Mouse (Mus musculus): Measurements from ENCODE around the gene Mb21d2.

Gene Mb21d2

DNA sequence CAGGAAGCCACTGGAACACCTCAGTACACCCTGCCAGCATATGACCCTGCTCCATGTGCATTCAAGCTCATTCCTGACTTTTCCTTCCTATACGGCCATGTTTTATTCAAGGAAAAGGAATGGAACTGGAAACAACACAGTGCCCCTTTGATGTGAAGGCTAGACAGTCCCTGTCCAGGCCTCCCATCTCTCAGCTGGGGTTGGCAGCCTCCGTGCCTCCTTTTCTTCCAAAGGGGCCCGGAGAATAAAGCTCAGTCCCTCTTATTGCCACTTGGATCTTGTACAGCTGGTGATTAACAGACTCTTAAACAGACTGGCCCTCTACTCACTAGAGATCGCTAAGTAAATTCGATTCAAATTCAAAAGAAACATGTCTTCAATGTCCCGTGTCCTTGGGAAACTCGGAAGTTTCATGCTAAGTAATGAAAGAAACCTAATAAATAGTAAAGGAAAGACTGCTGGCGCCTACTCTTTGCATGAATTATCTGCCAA is 56.0 kb downstream of the Mb21d2 start:
- in situ Hi-C loops (cut with MboI; ENCODE audit: low pct_unique_long_range_greater_than_20kb in 1 of 2, low sequenced_read_pairs in 2 of 2, unreplicated experiment in 1 of 2) = no loop called here

DNA sequence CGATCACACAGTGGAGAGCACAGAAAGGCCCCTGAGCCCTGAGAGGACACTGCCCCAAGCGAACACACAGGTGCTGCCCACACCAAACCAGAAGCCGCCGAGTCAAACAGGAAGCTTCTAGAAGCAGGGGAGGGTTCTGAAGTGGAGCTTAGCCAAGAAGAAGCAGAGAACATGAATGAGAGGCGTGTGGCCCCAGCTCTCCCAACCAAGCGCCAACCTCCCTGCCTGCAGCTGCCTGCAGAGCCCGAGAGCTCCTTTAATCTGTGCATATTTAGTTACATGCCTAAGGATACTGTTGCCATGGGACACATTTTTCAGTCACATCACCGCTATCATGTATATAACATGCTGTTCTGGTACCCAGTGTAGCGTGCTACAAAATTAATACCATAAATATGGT is 58.6 kb downstream of the Mb21d2 start:
- in situ Hi-C loops (cut with MboI; ENCODE audit: low pct_unique_long_range_greater_than_20kb in 1 of 2, low sequenced_read_pairs in 2 of 2, unreplicated experiment in 1 of 2) = no loop called here

DNA sequence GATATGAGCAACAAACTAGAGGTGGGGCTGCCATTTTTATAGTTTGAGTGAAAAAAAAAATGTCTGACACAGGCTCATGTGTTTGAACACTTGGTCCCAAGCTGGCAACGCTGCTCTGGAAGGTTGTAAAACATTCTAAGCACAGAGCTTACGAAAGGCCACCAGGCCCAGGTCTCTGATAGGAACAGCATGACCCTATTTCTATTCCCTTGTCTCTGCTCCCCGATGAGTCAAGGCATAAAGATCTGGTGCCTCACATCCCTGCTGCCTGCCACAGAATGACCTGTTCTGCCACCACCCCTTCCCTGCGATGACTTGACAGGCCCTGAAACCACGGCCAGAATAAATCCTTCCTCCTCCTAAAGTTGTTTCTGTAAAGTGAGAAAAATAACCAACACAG is 59.0 kb downstream of the Mb21d2 start:
- in situ Hi-C loops (cut with MboI; ENCODE audit: low pct_unique_long_range_greater_than_20kb in 1 of 2, low sequenced_read_pairs in 2 of 2, unreplicated experiment in 1 of 2) = no loop called here

DNA sequence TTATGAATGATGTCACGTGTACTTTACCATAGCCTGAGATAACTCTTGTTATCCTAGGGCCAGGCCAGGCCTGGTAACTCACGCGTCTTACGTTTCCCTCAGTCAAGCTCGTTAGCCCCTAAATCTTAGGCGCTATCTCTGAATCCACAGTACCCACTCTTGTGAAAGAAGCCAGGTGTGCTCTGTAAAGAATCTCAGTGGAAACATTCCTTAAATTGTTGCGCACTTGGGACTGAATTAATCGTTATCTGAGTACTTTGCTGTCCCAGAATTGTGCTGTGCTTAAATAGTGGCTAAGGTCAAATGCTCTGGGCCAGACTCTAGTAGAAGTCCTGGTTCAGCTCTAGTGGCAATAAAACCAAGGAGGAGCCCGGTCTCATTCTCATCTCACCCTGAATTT is 60.6 kb downstream of the Mb21d2 start:
- in situ Hi-C loops (cut with MboI; ENCODE audit: low pct_unique_long_range_greater_than_20kb in 1 of 2, low sequenced_read_pairs in 2 of 2, unreplicated experiment in 1 of 2) = no loop called here

DNA sequence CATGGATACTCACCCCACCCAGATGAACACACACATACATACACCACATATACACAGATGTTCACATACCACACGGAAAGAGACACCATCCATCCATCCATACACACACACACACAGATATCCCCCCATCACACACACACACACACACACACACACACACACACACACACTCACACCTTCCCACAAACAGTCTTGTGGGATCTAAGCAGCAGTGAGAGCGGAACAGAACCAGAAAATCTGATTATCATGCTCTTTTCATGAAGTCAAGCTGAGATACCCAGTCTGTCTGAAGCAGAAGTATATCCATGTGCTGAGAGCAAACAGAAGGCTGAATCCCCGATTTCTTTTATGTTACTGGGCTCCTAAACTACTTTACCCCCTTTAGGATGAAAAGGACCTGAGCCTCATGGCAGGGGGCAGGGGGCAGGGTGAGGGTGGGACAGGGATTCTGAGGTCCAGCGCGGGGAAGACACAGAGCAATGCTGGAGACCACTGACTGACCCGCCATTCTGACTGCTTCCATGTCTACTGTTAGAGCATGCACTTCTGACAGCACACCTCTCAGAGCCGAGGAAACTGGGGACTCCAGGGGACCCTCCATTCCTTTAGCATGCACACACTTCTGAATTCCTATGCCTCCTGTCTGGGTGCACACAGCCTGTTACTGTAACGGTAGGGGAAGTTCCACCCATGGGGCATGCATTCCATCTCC is 62.7 kb downstream of the Mb21d2 start:
- in situ Hi-C loops (cut with MboI; ENCODE audit: low pct_unique_long_range_greater_than_20kb in 1 of 2, low sequenced_read_pairs in 2 of 2, unreplicated experiment in 1 of 2) = no loop called here

DNA sequence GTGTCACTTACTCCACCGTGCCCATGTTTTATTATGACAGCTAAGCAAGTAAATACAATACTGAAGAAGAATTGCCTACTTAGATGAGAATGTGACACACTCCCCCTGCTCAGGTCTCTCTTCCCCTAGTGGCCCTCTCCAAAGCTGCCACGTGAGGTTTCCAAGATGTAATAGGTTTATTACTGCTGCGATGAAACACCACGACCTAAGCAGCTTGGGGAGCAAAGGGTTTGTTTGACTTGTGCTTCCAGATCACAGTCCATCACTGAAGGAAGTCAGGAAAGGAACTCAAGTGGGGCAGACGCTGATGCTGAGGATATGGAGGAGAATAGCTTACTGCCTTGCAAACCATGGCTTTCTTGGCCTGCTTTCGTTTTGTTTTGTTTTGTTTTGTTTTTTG is 65.9 kb downstream of the Mb21d2 start:
- in situ Hi-C loops (cut with MboI; ENCODE audit: low pct_unique_long_range_greater_than_20kb in 1 of 2, low sequenced_read_pairs in 2 of 2, unreplicated experiment in 1 of 2) = no loop called here

DNA sequence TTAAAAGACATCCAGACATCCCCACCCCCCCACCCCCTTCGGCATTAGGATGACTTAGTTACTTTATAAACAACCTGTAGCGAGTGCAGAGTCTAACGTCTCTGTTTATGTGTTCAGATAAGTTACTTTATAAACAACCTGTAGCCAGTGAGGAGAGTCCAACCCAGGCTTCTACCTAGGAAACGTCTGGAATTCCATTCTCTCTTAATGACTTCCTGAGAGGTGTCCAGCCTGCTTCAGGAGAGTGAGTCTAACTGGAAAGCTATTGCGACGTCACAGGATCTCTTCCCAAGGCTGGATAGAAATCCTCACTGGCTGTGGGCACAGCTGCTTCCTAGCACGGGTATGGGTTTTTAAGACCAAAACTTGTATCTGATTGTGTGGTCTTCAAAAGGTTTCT is 67.4 kb downstream of the Mb21d2 start:
- in situ Hi-C loops (cut with MboI; ENCODE audit: low pct_unique_long_range_greater_than_20kb in 1 of 2, low sequenced_read_pairs in 2 of 2, unreplicated experiment in 1 of 2) = no loop called here

DNA sequence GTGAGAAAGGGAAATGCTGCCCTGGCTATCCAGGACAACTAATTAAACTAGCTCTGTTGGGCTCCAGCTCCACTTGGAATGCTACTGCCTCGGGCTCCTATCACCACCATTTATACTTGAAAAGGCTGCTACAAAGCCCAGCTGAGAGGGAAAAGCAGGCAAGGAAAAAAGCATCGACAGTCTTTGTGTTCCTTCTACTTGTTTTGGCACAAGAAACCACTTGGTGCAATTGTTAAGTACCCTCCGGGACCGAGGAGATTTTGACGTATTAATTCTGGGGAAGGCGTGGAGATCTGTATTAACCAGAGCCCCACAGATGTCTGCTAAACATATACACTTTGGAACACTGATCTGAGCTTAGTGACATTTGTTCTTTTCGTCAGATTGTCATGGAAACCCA is 69.8 kb downstream of the Mb21d2 start:
- in situ Hi-C loops (cut with MboI; ENCODE audit: low pct_unique_long_range_greater_than_20kb in 1 of 2, low sequenced_read_pairs in 2 of 2, unreplicated experiment in 1 of 2) = no loop called here

DNA sequence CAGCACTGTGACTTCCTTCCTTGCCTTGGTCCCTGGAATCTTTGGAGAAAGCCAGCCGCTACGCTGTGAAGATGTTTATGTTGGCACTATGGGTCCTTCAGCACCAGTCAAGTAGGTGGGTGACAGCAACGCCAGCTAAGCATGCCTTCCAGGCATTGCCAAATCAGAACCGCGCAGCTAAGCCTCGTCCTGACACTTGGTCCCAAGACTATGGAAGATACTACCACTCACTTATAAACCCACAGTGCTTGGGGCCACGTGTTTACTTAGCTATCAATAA is 70.5 kb downstream of the Mb21d2 start:
- in situ Hi-C loops (cut with MboI; ENCODE audit: low pct_unique_long_range_greater_than_20kb in 1 of 2, low sequenced_read_pairs in 2 of 2, unreplicated experiment in 1 of 2) = no loop called here

DNA sequence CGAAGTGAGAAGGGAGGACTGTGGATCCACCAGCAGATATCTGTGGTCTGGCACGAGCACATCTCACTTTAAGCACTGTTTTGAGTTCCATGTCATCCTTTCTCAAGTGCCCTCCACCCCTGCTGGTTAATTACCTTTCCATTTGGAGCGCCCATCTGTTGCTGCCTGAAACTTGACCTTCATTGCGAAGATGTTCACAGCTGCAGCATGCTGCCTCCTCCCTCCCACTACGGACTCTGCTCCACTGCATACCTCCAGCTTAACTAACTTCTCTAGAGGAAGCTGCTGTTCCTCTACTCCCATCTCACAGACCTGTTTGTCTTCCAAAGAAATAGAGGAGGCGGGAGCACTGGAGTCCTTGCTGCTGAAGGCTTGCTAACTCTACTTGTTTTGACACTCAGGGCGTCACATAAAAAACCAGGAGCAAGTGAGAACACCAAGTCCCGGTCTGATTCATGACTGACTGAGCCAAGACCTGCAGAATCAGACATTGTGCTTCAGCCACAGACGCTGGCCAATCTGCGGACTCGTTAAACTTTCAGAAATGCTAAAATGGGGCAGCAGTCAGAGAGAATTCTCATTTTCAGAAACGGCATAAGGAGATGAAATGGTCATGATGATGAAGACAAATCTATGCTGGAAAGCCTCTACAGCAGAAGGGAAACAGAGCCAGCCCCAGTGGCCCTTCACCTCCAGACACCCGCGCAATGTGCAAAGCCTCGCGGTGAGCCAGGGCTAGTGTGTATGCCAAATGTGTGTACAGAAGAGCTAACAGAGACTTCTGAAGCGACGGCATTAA is 71.1 kb downstream of the Mb21d2 start:
- in situ Hi-C loops (cut with MboI; ENCODE audit: low pct_unique_long_range_greater_than_20kb in 1 of 2, low sequenced_read_pairs in 2 of 2, unreplicated experiment in 1 of 2) = no loop called here

DNA sequence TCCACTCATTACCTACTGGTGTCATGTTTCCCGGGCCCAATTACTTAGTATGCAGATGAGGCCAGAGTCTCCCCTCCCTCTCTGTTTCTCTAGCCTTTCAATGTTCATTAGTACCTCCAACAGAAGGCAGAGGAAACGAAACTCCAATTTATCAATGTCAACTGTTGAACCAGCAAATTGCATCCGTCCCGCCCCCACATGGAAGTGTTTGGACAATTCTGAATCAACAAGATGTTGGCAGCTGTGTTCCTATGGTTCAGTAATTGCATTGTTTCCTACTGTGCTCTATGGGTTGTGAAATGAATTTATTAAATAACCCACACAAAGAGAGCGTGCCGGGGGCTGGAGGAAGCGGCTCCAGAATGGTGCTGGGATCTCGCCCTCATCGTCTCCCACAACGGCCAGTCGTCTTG is 78.1 kb downstream of the Mb21d2 start:
- in situ Hi-C loops (cut with MboI; ENCODE audit: low pct_unique_long_range_greater_than_20kb in 1 of 2, low sequenced_read_pairs in 2 of 2, unreplicated experiment in 1 of 2) = no loop called here

DNA sequence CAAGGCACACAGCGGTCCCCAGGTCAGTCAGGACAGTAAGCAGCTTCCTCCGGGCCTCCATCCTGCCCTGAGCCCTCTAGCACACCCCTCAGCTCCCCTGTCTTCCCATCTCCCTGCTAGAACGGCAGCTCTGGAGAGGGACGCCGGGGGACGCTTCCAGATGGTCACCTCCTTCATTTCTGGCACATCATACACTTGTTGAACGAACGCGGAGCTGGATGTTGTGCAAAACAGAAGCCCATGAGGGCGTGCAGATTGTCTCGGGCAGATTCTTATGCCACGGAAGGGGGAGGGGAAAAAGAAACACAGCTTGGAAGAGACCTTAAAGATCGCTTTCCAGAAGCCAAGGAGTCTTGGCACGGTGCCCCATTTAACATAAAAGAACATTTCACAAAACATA is 78.6 kb downstream of the Mb21d2 start:
- in situ Hi-C loops (cut with MboI; ENCODE audit: low pct_unique_long_range_greater_than_20kb in 1 of 2, low sequenced_read_pairs in 2 of 2, unreplicated experiment in 1 of 2) = no loop called here

DNA sequence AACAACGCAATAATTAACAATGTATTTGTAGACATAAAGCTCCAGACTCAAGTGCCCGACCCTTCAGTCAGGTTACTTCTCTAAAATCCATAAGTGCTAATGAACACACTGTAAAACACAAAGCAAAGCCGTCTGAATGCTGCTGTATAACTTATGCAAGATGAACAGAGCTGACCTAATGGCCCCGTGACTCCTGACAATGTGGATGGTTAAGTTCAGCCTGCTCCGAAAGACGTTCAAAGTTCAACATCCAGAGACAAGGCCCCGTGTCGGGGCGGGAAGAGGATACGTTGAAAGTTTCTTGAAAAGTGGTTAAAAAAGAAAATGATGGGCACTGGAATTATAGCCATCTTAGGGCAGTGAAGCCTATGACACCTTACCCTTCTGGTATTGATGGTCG is 83.3 kb downstream of the Mb21d2 start:
- in situ Hi-C loops (cut with MboI; ENCODE audit: low pct_unique_long_range_greater_than_20kb in 1 of 2, low sequenced_read_pairs in 2 of 2, unreplicated experiment in 1 of 2) = loop anchor here (25.0 kb wide), 2 partner anchors 591 to 716 kb away; no protein-coding TSS in a partner anchor

DNA sequence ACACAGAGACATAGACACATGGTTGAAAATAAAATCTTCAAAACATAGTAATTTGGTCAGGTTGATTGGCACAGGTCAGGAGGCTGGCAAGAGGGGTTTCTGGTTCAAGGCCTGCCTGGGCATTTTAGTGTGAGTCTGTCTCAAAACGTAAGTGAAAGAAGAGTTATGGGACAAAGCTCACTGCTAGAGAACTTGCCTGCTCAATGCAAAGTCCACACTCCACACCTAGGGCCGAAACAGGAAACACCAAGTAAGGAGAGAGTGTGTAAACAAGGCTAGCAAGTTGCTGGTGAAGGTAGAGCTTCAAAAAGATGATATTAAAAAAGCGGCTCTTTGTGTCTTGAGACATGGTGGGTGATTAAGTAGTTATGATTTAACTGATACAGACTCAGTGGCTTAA is 84.1 kb downstream of the Mb21d2 start:
- in situ Hi-C loops (cut with MboI; ENCODE audit: low pct_unique_long_range_greater_than_20kb in 1 of 2, low sequenced_read_pairs in 2 of 2, unreplicated experiment in 1 of 2) = loop anchor here (25.0 kb wide), 2 partner anchors 592 to 717 kb away; no protein-coding TSS in a partner anchor

DNA sequence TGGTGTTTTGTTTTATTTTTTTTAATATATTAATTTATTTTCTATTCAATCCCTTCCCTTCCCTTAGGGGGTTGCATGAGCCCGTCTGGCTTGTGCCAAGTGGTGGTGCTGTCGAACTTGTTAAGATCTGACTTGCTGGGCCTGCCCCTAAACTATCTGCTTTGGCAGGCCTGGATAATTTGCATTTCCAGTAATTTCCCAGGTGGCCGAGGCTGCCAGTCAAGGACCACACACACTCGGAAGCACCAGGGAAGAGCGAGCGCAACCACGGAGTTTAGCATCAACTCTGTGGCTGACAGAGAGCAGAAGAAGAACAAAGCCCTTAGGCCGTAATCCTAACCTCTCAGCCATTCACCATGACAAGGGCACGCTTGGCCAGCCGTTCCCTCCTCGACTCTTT is 88.4 kb downstream of the Mb21d2 start:
- in situ Hi-C loops (cut with MboI; ENCODE audit: low pct_unique_long_range_greater_than_20kb in 1 of 2, low sequenced_read_pairs in 2 of 2, unreplicated experiment in 1 of 2) = loop anchor here (25.0 kb wide), 2 partner anchors 596 to 721 kb away; no protein-coding TSS in a partner anchor

DNA sequence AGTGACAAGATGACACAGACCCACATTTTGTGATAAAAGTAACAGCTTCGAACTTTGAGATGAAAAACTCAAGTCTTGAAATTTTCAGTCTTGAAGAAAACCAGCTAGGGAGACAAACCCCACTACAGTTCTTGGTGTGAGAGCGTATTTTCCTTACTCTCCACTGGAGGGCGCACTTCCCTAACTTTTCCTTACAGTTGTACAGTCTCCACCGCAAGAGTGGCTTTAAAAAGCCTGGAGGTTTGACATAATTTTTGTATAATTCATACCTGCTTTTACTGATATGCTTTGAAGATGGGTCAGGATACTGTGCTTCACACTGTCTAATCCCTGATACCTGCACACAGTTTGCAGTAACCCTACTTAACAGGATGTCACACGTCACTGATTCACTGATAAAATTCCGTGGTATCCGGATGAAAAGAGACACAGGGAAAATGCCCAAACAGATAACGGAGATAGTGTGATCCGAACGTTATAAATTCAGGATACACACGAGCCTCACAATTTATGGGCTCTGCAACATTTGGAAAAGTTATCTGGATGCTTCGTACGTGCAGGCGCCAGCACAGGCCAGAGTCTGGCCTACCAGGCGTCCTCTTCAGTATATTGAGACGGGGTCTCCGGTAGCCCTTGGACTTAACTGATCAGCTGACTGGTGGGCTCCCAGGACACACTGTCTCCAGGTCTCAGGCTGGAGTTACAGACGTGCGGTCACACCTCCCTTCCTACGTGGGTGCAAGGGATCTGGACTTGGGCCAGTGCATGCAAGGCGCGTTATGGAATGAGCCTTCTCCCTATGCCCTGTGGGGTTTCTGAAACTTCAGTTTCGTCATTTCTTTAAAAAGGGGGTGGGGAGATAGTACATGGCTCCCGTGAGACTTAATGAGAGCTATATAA is 89.1 kb downstream of the Mb21d2 start:
- in situ Hi-C loops (cut with MboI; ENCODE audit: low pct_unique_long_range_greater_than_20kb in 1 of 2, low sequenced_read_pairs in 2 of 2, unreplicated experiment in 1 of 2) = loop anchor here (25.0 kb wide), 2 partner anchors 597 to 722 kb away; no protein-coding TSS in a partner anchor

DNA sequence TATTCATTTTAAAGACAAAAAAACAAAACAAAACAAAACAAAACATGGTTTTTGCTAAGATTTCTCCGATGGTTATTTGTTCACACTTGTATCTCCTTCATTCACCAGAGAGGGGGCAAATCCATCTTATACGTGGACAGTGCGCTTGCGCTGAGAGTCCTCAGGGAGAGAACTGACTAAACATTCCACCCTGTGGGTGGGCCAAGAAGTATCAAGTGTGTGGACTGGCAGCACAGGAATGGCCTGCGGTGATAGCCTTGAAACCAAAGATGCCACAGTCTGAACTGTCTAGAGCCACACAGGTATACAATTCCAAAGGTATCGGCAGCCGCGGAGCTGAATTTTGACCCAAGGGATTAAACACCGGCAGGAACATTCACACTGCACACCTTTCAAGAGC is 89.9 kb downstream of the Mb21d2 start:
- in situ Hi-C loops (cut with MboI; ENCODE audit: low pct_unique_long_range_greater_than_20kb in 1 of 2, low sequenced_read_pairs in 2 of 2, unreplicated experiment in 1 of 2) = loop anchor here (10.0 to 25.0 kb wide), 3 partner anchors 598 to 735 kb away; partner anchors contain the start of gene Opa1 (in 1 of the 2)

DNA sequence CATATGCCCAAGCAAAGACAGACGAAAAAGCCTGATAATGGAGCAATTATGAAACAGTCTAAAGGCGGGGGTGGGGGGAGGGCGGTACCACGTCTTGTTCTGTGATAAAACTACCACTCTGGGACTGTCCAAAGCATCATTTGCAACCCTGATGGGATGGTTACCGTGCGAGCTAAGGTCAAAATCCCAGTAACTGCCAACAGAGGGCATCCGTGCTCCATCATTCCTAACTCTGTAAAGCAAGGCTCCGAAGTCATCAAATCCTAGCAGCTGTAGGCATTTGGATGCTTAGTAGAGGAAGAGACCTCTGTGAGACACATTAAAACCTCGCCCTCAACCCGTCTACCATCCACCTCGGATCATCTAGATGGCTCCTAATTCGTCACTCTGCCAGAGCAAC is 91.5 kb downstream of the Mb21d2 start:
- in situ Hi-C loops (cut with MboI; ENCODE audit: low pct_unique_long_range_greater_than_20kb in 1 of 2, low sequenced_read_pairs in 2 of 2, unreplicated experiment in 1 of 2) = loop anchor here (10.0 to 25.0 kb wide), 3 partner anchors 599 to 737 kb away; partner anchors contain the start of gene Opa1 (in 1 of the 2)
